Mouse (Mus musculus) brown adipose tissue, adult 24 weeks (tissue): ENCODE data around the gene Pbld1. TPM values are rescaled to one million over a fixed set of nuclear protein-coding genes. Genes with fewer than 3 reads are reported as not detected.

Experiments used
- H3K27ac ChIP-seq: fragments of 200-500 bp; replicated peaks from 2 replicates; pipeline ENCODE4 v1.5.1; 2012; ENCODE audit warnings: low read depth, mild to moderate bottlenecking, low read length
- H3K4me1 ChIP-seq: fragments of 200-500 bp; 2 replicates; pipeline ENCODE4 v1.6.1; 2012; ENCODE audit warnings: low read length, mixed read lengths; ENCODE audit not compliant: control insufficient read depth, insufficient read depth, insufficient read length
- H3K4me3 ChIP-seq: fragments of 200-500 bp; 2 replicates; pipeline ENCODE4 v1.5.1; 2012; ENCODE audit warnings: low read depth, mild to moderate bottlenecking, low read length, moderate library complexity; ENCODE audit not compliant: insufficient read depth
- polyA plus RNA-seq: library from polyadenylated mRNA; stranded (reverse); fragments of >200 nt; gene quantifications from 2 replicates; pipeline ENCODE4 v1.2.4, GENCODE M21; 2012; ENCODE audit not compliant: missing spikeins, insufficient read depth, insufficient read length

The Pbld1 gene
- polyA plus RNA-seq, result 5.3 TPM in 2 replicates

- Histone ChIP-seq H3K4me1 (peaks cover 13% of the 10 kb centered on the region), H3K27ac (peak within 1 kb of the TSS; percentile 84), H3K4me3 (peak within 1 kb of the TSS; percentile 52)
Observed at GRCm38 (mm10) chr10:63059862-63060261, at the start of gene Pbld1. Pbld1 (plus strand) TSS chr10:63060162.

- H3K4me3 ChIP-seq, result no peak overlapping the region
- no peak overlapping the region for H3K27ac ChIP-seq
- H3K4me1 ChIP-seq, result no peaks in the 10 kb centered on the region
Observed at GRCm38 (mm10) chr10:63010268-63010667, 49.7 kb upstream of the Pbld1 start.

DNA sequence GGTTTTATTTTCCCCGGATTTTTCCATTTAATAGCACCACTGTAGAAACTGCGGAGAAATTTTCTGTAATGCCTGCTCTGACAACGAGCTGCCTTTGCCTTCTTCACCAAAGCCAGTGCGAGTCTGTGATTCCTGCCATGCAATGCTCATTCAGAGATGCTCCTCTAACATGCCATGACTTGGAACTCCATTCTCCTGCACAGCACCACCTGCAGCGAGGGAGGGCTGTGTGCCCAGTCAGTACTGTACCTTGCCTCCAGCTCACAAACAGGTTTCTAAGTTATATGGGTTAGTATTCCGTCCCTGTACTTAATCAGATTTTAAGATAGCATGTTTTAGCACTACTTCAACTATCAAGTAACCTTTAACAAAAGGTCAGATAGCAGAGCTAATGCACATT, 48.4 kb upstream of the Pbld1 start:
- no peaks in the 10 kb centered on the region for H3K4me1 ChIP-seq
- H3K4me3 ChIP-seq, result no peak overlapping the region
- H3K27ac ChIP-seq, result no peak overlapping the region

DNA sequence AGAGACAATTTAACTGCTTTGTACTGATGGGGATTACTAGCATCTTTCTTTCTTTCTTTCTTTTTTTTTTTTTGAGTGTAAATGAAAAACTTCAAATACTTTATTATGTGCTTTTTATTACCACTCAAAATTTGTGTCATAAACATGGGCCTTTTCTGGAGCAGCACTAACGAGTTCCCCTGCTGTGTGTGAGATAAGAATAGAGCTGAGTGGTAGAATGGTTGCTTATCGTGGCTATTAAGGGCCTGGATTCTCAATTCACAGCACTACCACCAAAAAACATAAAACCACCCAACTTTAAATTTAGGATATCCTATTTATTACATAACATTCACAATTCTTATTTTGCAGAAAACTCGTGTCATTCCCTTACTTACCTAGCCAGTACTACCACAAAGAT, 46.5 kb upstream of the Pbld1 start:
- Histone ChIP-seq H3K4me3 (no peak overlapping the region), H3K27ac (no peak overlapping the region), H3K4me1 (no peaks in the 10 kb centered on the region; the same call in 1 of the 2 replicates)

GRCm38 (mm10) chr10:63014168-63014567, 45.8 kb upstream of the Pbld1 start:
- H3K4me1 ChIP-seq, result peaks cover 3% of the 10 kb centered on the region
- no peak overlapping the region for H3K4me3 ChIP-seq
- no peak overlapping the region for H3K27ac ChIP-seq

DNA sequence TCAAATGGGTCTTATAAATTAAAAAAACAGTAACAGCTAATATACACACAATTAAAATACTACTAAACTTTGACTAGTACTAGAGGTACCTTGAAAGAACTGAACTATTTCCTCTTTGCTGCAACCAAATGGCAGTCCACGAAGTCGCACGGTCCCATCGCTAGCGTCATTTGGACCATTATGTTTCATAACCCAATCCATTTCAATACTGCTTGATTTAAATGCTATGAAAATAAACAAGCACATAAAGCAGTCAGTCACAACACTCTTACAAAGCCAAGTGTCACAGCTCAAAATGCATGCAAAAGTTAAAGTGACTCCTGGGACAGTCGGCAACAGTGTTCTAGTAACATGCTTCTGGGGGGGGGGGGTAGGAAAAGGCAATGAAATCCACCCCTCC, 40.7 kb upstream of the Pbld1 start:
- H3K4me1 ChIP-seq, result peaks cover 8% of the 10 kb centered on the region
- H3K4me3 ChIP-seq, result no peak overlapping the region
- no peak overlapping the region for H3K27ac ChIP-seq

GRCm38 (mm10) chr10:63021702-63022101, 38.3 kb upstream of the Pbld1 start:
- Histone ChIP-seq H3K27ac (no peak overlapping the region), H3K4me3 (peak overlapping the region; percentile 97), H3K4me1 (peaks cover 8% of the 10 kb centered on the region)

DNA sequence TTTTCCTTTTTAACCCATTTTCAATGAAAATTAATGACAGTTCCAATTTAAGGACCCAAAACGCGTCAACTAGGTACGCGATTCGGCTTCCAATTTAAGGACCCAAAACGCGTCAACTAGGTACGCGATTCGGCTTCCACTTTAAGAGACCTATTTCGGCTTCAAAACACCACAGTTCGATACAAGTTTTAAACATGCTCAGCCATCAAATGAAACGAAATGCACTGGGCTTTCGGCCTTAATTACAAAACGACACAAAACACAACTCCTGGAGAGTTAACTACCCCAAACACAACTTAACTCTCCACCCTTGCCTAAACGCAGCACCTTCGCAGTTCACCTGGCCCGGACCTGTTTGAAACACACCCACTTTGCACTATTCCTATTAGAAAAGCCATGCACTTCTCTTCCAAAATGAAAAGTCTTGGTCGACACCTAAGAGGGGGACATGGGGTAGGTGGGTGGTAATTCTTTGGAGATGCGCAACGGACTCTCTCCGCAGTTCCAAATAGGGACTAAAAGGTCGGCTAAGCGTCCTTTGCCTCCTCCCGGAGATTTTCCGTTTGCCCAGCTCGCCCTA, 37.3 kb upstream of the Pbld1 start:
- Histone ChIP-seq H3K4me3 (peak overlapping the region; percentile 97), H3K4me1 (peaks cover 8% of the 10 kb centered on the region), H3K27ac (peak overlapping the region; percentile 98)

DNA sequence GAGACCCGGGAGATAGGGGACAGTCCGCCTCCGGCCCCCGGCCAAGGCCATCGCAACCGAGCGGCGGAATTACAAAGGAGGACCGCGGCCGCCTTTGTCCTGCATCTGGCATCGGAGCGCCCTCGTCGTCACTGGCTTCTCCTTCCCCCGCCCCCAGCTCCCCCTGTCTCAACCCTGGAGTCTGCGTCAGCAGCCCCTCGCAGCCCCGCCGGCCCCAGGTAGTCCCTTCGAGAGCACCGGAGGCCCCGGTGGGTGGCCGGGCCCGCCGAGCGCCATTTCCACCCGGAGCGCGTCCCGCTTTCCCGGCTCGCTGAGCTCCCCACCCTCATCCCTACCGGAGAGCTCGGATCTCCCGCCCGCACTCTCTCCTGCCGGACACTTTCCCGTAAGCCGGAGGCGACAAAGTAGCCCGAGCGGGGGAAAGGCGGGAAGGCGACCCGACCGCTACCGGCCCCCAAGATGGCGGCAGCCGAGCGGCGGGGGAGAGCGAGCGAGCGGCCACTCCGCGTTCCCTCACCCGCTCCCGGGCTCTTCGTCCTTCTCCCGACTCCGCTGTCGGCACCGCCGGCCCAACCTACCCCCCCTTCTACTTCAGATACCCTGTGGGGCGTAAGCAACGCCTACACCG, 36.7 kb upstream of the Pbld1 start:
- H3K4me1 ChIP-seq, result peaks cover 8% of the 10 kb centered on the region
- H3K4me3 ChIP-seq, result peak overlapping the region; percentile 97
- H3K27ac ChIP-seq, result peak overlapping the region; percentile 98

GRCm38 (mm10) chr10:63023749-63024579, 36.0 kb upstream of the Pbld1 start, which contains the start of the genes Hnrnph3 and Pbld2:
Hnrnph3 (minus strand) TSS chr10:63024217.
Pbld2 (plus strand) TSS chr10:63024315.
- H3K4me1 ChIP-seq, result peaks cover 6% of the 10 kb centered on the region
- peak within 1 kb of the TSS; percentile 98 for H3K27ac ChIP-seq
- H3K4me3 ChIP-seq, result peak within 1 kb of the TSS; percentile 97

DNA sequence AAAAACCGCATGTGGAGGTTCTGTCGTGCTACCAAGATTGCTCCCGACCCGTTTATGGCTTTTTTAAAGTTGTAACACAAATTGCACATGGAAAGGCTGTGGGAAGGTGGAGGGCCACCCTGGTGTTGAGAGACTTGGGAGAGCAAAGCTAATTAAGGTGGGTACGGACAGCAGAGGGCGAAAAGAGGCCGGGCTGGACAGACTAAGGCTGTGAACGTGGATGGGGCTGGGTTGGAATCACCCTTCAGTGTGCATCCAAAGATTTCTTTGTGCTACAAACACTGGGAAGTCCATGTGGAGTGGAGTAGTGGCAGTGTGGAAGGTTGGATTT, 35.4 kb upstream of the Pbld1 start:
- peak overlapping the region; percentile 88 for H3K27ac ChIP-seq
- peaks cover 3% of the 10 kb centered on the region for H3K4me1 ChIP-seq
- peak overlapping the region; percentile 72 for H3K4me3 ChIP-seq

GRCm38 (mm10) chr10:63025016-63025415, 34.9 kb upstream of the Pbld1 start:
- H3K4me3 ChIP-seq, result peak overlapping the region; percentile 13; the same call in 1 of the 2 replicates
- peaks cover 3% of the 10 kb centered on the region for H3K4me1 ChIP-seq
- no peak overlapping the region for H3K27ac ChIP-seq

- Histone ChIP-seq H3K4me3 (no peak overlapping the region), H3K27ac (no peak overlapping the region), H3K4me1 (peaks cover 3% of the 10 kb centered on the region)
Observed at GRCm38 (mm10) chr10:63025491-63026011, 34.4 kb upstream of the Pbld1 start.

DNA sequence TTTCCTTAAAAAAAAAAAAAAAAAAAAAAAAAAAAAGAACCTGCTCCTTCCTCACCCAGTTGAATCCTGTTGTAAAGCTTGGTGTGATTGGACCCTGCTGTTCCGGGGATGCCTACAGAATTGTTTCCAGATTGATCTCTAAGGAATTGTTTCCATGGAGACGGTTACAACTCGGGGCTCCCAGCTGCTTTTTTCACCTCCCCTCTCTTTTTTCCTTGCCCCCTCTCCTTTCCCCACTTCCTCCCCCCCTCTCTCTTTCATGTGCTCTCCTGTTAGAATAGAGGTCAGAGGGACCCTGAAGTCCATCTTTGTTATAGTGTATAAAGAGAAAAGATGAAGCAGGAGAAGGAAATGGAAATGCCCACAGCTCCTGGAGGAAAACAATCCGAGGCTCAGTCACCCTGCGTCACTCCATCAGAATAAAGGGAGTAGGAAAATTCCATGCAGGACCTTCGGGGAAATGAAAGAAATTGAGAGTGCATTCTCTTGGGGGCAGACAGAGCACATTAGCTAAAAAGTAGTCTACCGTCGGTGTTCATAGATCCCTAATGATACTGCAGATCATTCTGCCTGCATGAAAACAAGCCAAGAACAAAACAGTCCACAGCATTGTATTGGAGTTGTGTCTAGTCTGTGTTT, 33.7 kb upstream of the Pbld1 start:
- Histone ChIP-seq H3K27ac (no peak overlapping the region), H3K4me1 (peaks cover 1% of the 10 kb centered on the region), H3K4me3 (no peak overlapping the region)

DNA sequence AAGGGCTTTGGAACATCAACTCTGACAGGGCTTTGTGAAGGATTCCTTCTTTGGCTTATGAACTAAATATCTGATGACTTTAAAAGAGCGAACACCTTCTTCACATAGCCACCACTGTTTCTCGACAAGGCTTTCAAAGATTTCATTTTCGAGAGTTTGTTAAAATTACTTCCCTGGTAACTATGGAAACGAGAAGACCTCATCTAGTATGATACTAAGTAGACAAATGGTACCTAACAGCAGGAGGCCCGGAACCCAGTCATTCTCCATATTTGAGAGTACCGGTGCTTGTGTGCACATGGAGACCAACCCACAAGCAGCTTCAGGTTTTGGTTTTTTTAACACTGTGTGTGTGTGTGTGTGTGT, 33.2 kb upstream of the Pbld1 start:
- no peak overlapping the region for H3K4me3 ChIP-seq
- no peak overlapping the region for H3K27ac ChIP-seq
- H3K4me1 ChIP-seq, result no peaks in the 10 kb centered on the region; the same call in 1 of the 2 replicates
